Mouse (Mus musculus): ENCODE results near the gene Cnot3. TPM values are rescaled to one million over a fixed set of nuclear protein-coding genes. Genes with fewer than 3 reads are reported as not detected.
A peak's percentile ranks its signal among the peaks of the same experiment; 100 is the strongest.
"Not testable (repeated sequence)": the region's sequence is repeated elsewhere in the genome, so short reads cannot be mapped to it uniquely, and the experiment has no call there.

Gene Cnot3
- polyA plus RNA-seq, 1 experiment = 94.1 TPM

- H3K36me3 ChIP-seq (ENCODE audit: control insufficient read depth, insufficient read depth, low read length) = peaks cover 8% of the 10 kb centered on the region; the same call in 1 of the 2 replicates
- under 1% methylated on average over 18 of the region's 18 CpGs for WGBS
- TF ChIP-seq POLR2A (IDR thresholded peaks at IDR 0.05; ENCODE audit: low read depth, low read length) (no peak; the same call in 1 of the 2 replicates), CTCF (IDR thresholded peaks at IDR 0.05; ENCODE audit: extremely low read depth, insufficient read depth, insufficient read length, insufficient replicate concordance) (no peak)
- peaks cover 6% of the 10 kb centered on the region; the same call in 1 of the 2 replicates for H3K4me1 ChIP-seq (ENCODE audit: control insufficient read depth, insufficient read depth, insufficient read length)
- H3K27ac ChIP-seq (ENCODE audit: insufficient read depth, low read length) = peak overlapping the region; percentile 92
- H3K4me3 ChIP-seq (ENCODE audit: extremely low read depth, insufficient read depth, insufficient read length) = peak overlapping the region; percentile 72
- no peak for DNase-seq (ENCODE audit: low read depth in 1 of 2, low spot score in 2 of 2)
- no peaks in the 10 kb centered on the region for H3K27me3 ChIP-seq (ENCODE audit: control insufficient read depth, insufficient read depth, low read length)
Observed at GRCm38 (mm10) chr7:3693809-3694075, 48.7 kb downstream of the Cnot3 start.

GRCm38 (mm10) chr7:3694076-3694948 lies 49.2 kb downstream of the Cnot3 start:
- TF ChIP-seq POLR2A (IDR thresholded peaks at IDR 0.05; ENCODE audit: low read depth, low read length) (no peak), CTCF (IDR thresholded peaks at IDR 0.05; ENCODE audit: extremely low read depth, insufficient read depth, insufficient read length, insufficient replicate concordance) (no peak)
- 2% methylated on average over 53 of the region's 55 CpGs for WGBS

GRCm38 (mm10) chr7:3694949-3695305 lies 49.9 kb downstream of the Cnot3 start:
- H3K36me3 ChIP-seq (ENCODE audit: control insufficient read depth, insufficient read depth, low read length) = peaks cover 11% of the 10 kb centered on the region; the same call in 1 of the 2 replicates
- not testable (repeated sequence) for H3K27me3 ChIP-seq (ENCODE audit: control insufficient read depth, insufficient read depth, low read length); DNase-seq (ENCODE audit: low read depth in 1 of 2, low spot score in 2 of 2); H3K4me1 ChIP-seq (ENCODE audit: control insufficient read depth, insufficient read depth, insufficient read length)
- peak overlapping the region; percentile 72; the same call in 1 of the 2 replicates for H3K4me3 ChIP-seq (ENCODE audit: extremely low read depth, insufficient read depth, insufficient read length)
- H3K27ac ChIP-seq (ENCODE audit: insufficient read depth, low read length) = peak overlapping the region; percentile 26
- WGBS = 6% methylated on average over 9 of the region's 9 CpGs

More at GRCm38 (mm10) chr7:3694076-3694948, 49.2 kb downstream of the Cnot3 start:
- H3K27ac ChIP-seq (ENCODE audit: insufficient read depth, low read length) = peak overlapping the region; percentile 92
- peaks cover 6% of the 10 kb centered on the region; the same call in 1 of the 2 replicates for H3K4me1 ChIP-seq (ENCODE audit: control insufficient read depth, insufficient read depth, insufficient read length)
- no peaks in the 10 kb centered on the region for H3K27me3 ChIP-seq (ENCODE audit: control insufficient read depth, insufficient read depth, low read length)
- peaks cover 11% of the 10 kb centered on the region; the same call in 1 of the 2 replicates for H3K36me3 ChIP-seq (ENCODE audit: control insufficient read depth, insufficient read depth, low read length)
- DNase-seq (ENCODE audit: low read depth in 1 of 2, low spot score in 2 of 2) = peak; percentile 64 to 83
- peak overlapping the region; percentile 72 for H3K4me3 ChIP-seq (ENCODE audit: extremely low read depth, insufficient read depth, insufficient read length)

- WGBS = 93% methylated on average over 6 of the region's 6 CpGs
- TF ChIP-seq POLR2A (IDR thresholded peaks at IDR 0.05; ENCODE audit: low read depth, low read length) (no peak), CTCF (IDR thresholded peaks at IDR 0.05; ENCODE audit: extremely low read depth, insufficient read depth, insufficient read length, insufficient replicate concordance) (no peak)
Observed at GRCm38 (mm10) chr7:3698471-3698870, 53.4 kb downstream of the Cnot3 start.

GRCm38 (mm10) chr7:3703148-3703878 lies 58.2 kb downstream of the Cnot3 start:
- peaks cover 5% of the 10 kb centered on the region; the same call in 1 of the 2 replicates for H3K4me1 ChIP-seq (ENCODE audit: control insufficient read depth, insufficient read depth, insufficient read length)
- TF ChIP-seq POLR2A (IDR thresholded peaks at IDR 0.05; ENCODE audit: low read depth, low read length) (no peak), CTCF (IDR thresholded peaks at IDR 0.05; ENCODE audit: extremely low read depth, insufficient read depth, insufficient read length, insufficient replicate concordance) (no peak)
- H3K4me3 ChIP-seq (ENCODE audit: extremely low read depth, insufficient read depth, insufficient read length) = no peak overlapping the region
- no peaks in the 10 kb centered on the region for H3K27me3 ChIP-seq (ENCODE audit: control insufficient read depth, insufficient read depth, low read length)
- peak in 1 of 2 experiments; percentile 23 for DNase-seq (ENCODE audit: low read depth in 1 of 2, low spot score in 2 of 2)
- H3K27ac ChIP-seq (ENCODE audit: insufficient read depth, low read length) = peak overlapping the region; percentile 46
- WGBS = 17% methylated on average over 6 of the region's 6 CpGs
- H3K36me3 ChIP-seq (ENCODE audit: control insufficient read depth, insufficient read depth, low read length) = peaks cover 23% of the 10 kb centered on the region

More at GRCm38 (mm10) chr7:3698471-3698870, 53.4 kb downstream of the Cnot3 start:
- no peak for DNase-seq (ENCODE audit: low read depth in 1 of 2, low spot score in 2 of 2)
- Histone ChIP-seq H3K4me1 (ENCODE audit: control insufficient read depth, insufficient read depth, insufficient read length) (peaks cover 1% of the 10 kb centered on the region; the same call in 1 of the 2 replicates), H3K27me3 (ENCODE audit: control insufficient read depth, insufficient read depth, low read length) (no peaks in the 10 kb centered on the region), H3K4me3 (ENCODE audit: extremely low read depth, insufficient read depth, insufficient read length) (no peak overlapping the region), H3K36me3 (ENCODE audit: control insufficient read depth, insufficient read depth, low read length) (peaks cover 11% of the 10 kb centered on the region; the same call in 1 of the 2 replicates), H3K27ac (ENCODE audit: insufficient read depth, low read length) (no peak overlapping the region)

DNA sequence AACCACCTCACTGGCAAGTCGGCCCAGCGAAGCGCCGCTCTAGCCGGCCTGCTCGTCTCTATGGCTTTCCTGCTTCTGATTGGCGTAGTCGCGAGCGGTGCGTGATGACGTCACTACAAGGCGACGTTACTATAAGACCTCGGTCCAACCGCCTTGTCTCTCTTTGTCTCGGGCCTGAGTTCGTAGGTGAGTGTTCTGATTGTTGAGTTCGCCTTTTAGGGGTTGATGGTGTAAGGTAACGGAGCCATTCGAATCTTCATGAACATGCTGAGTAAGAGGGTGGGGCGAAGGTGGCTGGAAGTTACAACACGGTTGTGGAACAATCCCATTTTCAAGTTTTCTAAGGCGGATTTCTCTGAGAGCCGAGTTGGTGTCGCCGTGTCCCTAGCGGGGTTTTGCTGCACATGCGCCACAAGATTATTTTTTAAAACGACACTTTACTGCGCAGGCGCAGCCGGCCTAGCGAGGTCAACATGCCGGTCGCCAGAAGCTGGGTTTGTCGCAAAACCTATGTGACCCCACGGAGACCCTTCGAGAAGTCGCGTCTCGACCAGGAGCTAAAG lies 58.9 kb downstream of the Cnot3 start, which contains the start of gene Rps9:
Gene Rps9 (plus strand): TSS at position 115 of the 563 bp plus-strand sequence.
- DNase-seq (ENCODE audit: low read depth in 1 of 2, low spot score in 2 of 2) = peak; percentile 94 to 96
- WGBS = 1% methylated on average over 42 of the region's 42 CpGs
- H3K4me3 ChIP-seq (ENCODE audit: extremely low read depth, insufficient read depth, insufficient read length) = peak within 1 kb of the TSS; percentile 78
- peak within 1 kb of the TSS; percentile 91 for H3K27ac ChIP-seq (ENCODE audit: insufficient read depth, low read length)
- peaks cover 21% of the 10 kb centered on the region for H3K36me3 ChIP-seq (ENCODE audit: control insufficient read depth, insufficient read depth, low read length)
- no peak for TF ChIP-seq CTCF (IDR thresholded peaks at IDR 0.05; ENCODE audit: extremely low read depth, insufficient read depth, insufficient read length, insufficient replicate concordance)
- peak; percentile 99 for TF ChIP-seq POLR2A (IDR thresholded peaks at IDR 0.05; ENCODE audit: low read depth, low read length)
- peaks cover 5% of the 10 kb centered on the region; the same call in 1 of the 2 replicates for H3K4me1 ChIP-seq (ENCODE audit: control insufficient read depth, insufficient read depth, insufficient read length)
- H3K27me3 ChIP-seq (ENCODE audit: control insufficient read depth, insufficient read depth, low read length) = no peaks in the 10 kb centered on the region
